Mouse (Mus musculus) kidney, adult 2 months (tissue): ENCODE results near the gene Pigk.

Source experiments
- CTCF ChIP-seq: fragments of 200-500 bp; conservative IDR thresholded peaks from 2 replicates; pipeline ENCODE4 v1.5.1; 2011; ENCODE audit warnings: low read depth, mild to moderate bottlenecking, control low read depth, low read length, moderate library complexity, mixed read lengths; ENCODE audit not compliant: insufficient read depth, insufficient read length
- POLR2A ChIP-seq: fragments of 200-500 bp; IDR thresholded peaks from one replicate; pipeline ENCODE4 v1.6.1; 2011; ENCODE audit warnings: low read depth, low read length, control low read depth

GRCm38 (mm10) chr3:152755515-152755914 is 41.6 kb downstream of the Pigk start:
- TF ChIP-seq CTCF (no peak), POLR2A (no peak)
